Mouse (Mus musculus) midbrain, embryonic 10.5 days (tissue): ENCODE measurements around the gene Ddx1. TPM values are rescaled to one million over a fixed set of nuclear protein-coding genes. Genes with fewer than 3 reads are reported as not detected.
"Not testable (repeated sequence)": the region's sequence is repeated elsewhere in the genome, so short reads cannot be mapped to it uniquely, and the experiment has no call there.

ENCODE experiments used
- DNase-seq: peaks from one replicate; pipeline ENCODE4 v3.0.0-alpha.2; 2017; ENCODE audit warnings: low spot score
- H3K27ac ChIP-seq: fragments of 300-500 bp; sonication (generic); replicated peaks from 2 replicates; pipeline ENCODE4 v1.5.1; 2016; ENCODE audit warnings: mild to moderate bottlenecking
- H3K27me3 ChIP-seq: fragments of 300-500 bp; sonication (generic); 2 replicates; pipeline ENCODE4 v1.6.1; 2016; ENCODE audit warnings: low read depth, mild to moderate bottlenecking; ENCODE audit not compliant: poor library complexity, severe bottlenecking
- H3K36me3 ChIP-seq: fragments of 300-500 bp; sonication (generic); 2 replicates; pipeline ENCODE4 v1.6.1; 2016; ENCODE audit warnings: mild to moderate bottlenecking, moderate library complexity
- H3K4me1 ChIP-seq: fragments of 300-500 bp; sonication (generic); 2 replicates; pipeline ENCODE4 v1.6.1; 2016
- H3K4me3 ChIP-seq: fragments of 300-500 bp; sonication (generic); 2 replicates; pipeline ENCODE4 v1.5.1; 2016; ENCODE audit warnings: mild to moderate bottlenecking, moderate library complexity
- H3K9me3 ChIP-seq: fragments of 300-500 bp; sonication (generic); replicated peaks from 2 replicates; pipeline ENCODE4 v1.6.1; 2016; ENCODE audit warnings: mild to moderate bottlenecking
- WGBS: fragments of 180-500 bp; shearing (Covaris S2); methylation state at CpG from one replicate; pipeline ENCODE4 v1.1.7; 2016; 5-methylcytosine and 5-hydroxymethylcytosine counted together
- polyA plus RNA-seq: library from polyadenylated mRNA; unstranded; fragments of >200 nt; fragmentation: Nextera tagmentation; extraction: Ambion mirVana; gene quantifications from 2 replicates; pipeline ENCODE4 v1.2.1, GENCODE M21; 2016

The Ddx1 gene
- polyA plus RNA-seq, 1 experiment from 2014 or later, result 194 TPM

DNA sequence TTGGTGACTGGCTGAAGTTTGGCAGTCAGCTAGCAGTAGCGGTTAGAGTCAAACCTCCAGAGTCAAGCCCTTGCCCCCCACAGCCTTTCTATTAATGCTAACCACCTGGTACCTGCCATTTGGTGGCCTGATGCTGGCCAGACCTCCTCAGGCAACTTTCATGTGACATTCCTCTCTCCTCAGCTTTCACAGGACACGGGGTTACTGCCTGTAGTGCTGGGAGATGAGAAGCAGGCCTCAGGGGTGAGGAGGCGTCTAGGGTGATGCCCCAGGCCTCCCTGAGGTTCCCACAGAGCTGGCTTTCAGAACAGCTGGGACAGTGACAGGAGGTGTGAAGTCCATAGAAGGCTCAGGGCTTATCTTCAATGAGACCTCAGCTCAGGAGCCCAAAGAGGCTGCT is 50.9 kb downstream of the Ddx1 start:
- Histone ChIP-seq H3K4me1 (no peaks in the 10 kb centered on the region), H3K9me3 (no peaks in the 10 kb centered on the region), H3K4me3 (no peak overlapping the region), H3K27me3 (no peaks in the 10 kb centered on the region), H3K27ac (no peak overlapping the region), H3K36me3 (no peaks in the 10 kb centered on the region)
- no peak for DNase-seq
- 80% methylated on average over 3 of the region's 3 CpGs for WGBS

DNA sequence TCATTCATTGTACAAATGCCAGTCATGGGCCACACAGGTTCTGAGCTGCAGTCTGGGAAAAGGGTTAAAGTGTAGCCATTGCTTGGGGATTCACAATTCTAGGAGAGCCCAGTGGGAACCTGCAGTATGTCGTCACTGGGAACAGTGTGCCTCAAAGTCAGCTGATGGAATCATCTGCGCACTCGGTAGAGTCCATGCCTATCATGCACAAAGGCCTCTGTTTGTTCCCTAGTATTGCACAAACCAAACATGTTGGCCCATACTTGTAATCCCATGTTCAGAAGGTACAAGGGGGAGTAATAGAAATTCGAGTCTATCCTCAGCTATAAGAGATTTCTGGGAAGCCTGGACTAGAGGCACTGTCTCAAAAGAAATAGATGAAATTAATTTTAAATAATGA is 52.9 kb downstream of the Ddx1 start:
- Histone ChIP-seq H3K27ac (no peak overlapping the region), H3K36me3 (no peaks in the 10 kb centered on the region), H3K4me3 (no peak overlapping the region), H3K27me3 (no peaks in the 10 kb centered on the region), H3K9me3 (no peaks in the 10 kb centered on the region), H3K4me1 (no peaks in the 10 kb centered on the region)
- no peak for DNase-seq
- 86% methylated on average over 4 of the region's 4 CpGs for WGBS

DNA sequence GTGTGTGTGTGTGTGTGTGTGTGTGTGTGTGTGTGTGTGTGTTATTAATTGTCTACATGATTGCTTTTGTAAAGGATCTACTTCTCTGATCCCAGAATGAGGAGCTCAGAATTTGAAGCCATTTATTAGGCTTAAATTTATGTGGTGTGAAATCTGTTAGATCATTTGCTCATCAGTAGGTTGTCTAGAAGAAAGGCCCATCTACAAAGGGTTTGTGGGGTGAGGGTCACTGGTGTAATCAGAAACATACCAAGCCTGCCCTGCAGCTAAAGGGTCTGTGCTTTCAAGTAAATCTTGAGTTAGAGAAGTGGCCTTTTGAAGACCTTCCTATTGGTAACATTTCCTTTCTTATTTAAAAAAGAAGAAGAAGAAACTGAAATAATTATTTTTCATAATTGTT is 53.5 kb downstream of the Ddx1 start:
- no peak for DNase-seq
- Histone ChIP-seq H3K9me3 (no peaks in the 10 kb centered on the region), H3K4me3 (no peak overlapping the region), H3K27me3 (no peaks in the 10 kb centered on the region), H3K27ac (no peak overlapping the region), H3K36me3 (no peaks in the 10 kb centered on the region), H3K4me1 (no peaks in the 10 kb centered on the region)

DNA sequence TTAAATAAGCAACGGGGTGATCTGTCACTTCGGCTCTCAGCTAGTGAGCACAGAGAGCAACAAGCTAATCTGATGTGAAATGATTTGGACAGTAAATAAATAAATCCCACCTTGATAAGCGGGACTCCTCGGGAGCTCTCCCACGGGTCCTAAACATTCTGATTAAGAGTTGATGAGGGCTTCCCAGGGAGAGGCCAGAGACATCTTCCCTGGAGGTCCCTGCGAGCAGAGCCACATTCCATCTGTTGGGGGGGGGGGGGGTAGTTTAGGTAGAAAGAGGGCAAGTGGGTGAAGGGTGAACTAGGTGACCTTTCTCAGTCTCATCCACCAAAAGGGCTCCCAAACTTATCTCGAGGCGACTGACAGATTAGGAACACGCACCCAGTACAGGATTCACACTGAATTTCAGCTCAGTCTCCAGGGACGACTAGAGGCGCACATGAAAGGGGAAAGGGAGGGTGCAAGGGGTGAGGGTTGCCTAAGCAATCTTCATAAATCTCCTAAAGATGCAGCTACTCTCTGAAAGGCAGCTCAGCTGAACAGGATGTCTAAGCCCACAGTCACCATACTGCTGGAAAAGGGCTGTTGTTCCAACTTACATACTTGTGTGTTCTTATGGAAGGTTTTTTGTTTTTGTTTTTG is 60.8 kb downstream of the Ddx1 start:
- no peaks in the 10 kb centered on the region for H3K27me3 ChIP-seq
- H3K27ac ChIP-seq, result no peak overlapping the region
- H3K9me3 ChIP-seq, result no peaks in the 10 kb centered on the region
- H3K4me1 ChIP-seq, result peaks cover 6% of the 10 kb centered on the region
- 67% methylated on average over 11 of the region's 11 CpGs for WGBS
- H3K36me3 ChIP-seq, result no peaks in the 10 kb centered on the region
- H3K4me3 ChIP-seq, result no peak overlapping the region
- DNase-seq, result no peak

DNA sequence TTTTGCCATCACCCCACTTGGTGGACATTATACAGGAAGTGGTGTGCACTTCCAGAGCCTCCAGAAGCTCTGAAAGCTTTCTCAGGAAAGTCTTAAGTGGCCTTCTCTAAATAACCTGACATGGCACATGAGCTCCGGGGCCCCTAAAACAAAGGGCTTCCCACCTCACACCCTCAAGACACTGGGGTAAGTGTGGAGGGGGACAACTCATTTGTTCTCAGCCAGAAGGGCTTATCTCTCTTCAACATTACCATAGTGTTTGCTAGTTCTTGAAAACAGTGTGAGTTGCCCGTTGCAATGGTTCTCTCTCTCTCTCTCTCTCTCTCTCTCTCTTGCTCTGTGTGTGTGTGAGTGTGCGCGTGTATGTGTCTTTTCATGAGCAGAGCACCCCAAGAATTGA is 62.8 kb downstream of the Ddx1 start:
- Histone ChIP-seq H3K27me3 (no peaks in the 10 kb centered on the region), H3K9me3 (no peaks in the 10 kb centered on the region), H3K27ac (no peak overlapping the region), H3K4me3 (no peak overlapping the region), H3K36me3 (no peaks in the 10 kb centered on the region), H3K4me1 (peaks cover 20% of the 10 kb centered on the region)
- no peak for DNase-seq
- WGBS, result 91% methylated on average over 4 of the region's 4 CpGs

DNA sequence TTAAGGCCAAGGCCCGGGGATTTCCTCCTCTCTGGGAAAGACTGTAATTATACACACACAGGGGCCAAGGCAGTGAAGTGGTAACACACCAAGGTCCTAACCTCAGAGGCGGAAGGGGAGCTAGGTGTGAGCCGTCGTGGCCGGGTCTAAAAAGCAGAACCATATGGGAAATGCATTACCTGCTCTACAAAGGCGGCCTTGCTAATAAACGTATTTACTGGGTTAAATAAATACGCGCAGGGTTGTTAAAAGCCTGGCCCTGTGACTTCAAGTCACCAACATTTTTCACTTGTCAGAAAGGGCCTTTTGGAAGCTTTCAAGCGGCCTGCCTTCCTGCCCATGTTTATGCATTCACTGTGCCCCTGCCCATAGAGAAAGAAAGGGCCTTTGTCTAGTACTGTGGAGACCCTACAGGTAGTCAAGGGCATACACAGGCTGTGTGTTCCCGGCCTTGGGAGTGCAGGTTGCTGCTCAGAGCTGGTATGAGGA is 64.1 kb downstream of the Ddx1 start:
- Histone ChIP-seq H3K36me3 (no peaks in the 10 kb centered on the region), H3K4me3 (no peak overlapping the region), H3K27me3 (no peaks in the 10 kb centered on the region), H3K4me1 (peaks cover 33% of the 10 kb centered on the region), H3K27ac (0 out of 2 replicates have a peak overlapping the region, but pooled peaks have one; percentile 39), H3K9me3 (no peaks in the 10 kb centered on the region)
- WGBS, result 79% methylated on average over 11 of the region's 11 CpGs
- DNase-seq, result no peak

DNA sequence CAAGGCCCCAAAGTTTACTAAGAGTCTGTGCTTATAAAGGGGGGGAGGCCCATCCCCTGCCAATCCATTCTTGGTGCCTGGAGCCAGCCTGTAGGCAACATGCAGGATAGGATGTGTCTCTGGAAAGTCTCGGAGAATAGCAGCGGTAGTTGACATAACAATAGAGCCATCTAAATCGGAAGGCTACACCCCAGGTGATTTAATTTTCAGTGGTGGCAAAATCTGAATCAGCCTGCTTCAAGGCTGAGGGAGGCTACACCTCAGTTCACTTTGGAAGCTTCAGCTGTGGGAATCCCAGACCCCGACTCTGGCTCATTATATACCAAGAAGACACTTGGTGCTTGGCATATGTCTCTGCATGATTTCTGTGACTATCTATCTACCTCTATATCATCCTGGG is 64.9 kb downstream of the Ddx1 start:
- not testable (repeated sequence) for H3K27me3 ChIP-seq, DNase-seq, H3K36me3 ChIP-seq, H3K9me3 ChIP-seq, H3K4me3 ChIP-seq
- 0 out of 2 replicates have a peak overlapping the region, but pooled peaks have one; percentile 39 for H3K27ac ChIP-seq
- WGBS, result 93% methylated on average over 4 of the region's 4 CpGs
- H3K4me1 ChIP-seq, result peaks cover 33% of the 10 kb centered on the region

DNA sequence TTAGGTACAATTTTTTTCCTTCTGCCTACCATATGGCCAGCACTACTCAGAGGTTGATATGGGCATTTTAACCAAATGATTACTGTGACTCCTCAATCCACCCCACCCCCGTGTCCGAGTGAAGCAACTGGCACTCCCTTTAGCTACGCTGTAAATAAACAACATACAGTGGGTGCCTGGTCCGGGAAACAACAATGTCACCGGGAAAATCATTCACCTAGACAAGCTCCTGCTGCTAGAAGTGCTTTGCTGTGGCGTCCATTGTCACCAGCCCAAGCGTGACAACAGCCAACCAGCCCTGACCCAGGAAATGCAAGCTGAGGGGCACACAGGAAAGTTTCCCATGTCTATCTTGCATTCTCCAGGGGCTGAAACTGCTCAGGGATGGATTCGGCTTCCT is 66.8 kb downstream of the Ddx1 start:
- WGBS, result 63% methylated on average over 8 of the region's 8 CpGs
- Histone ChIP-seq H3K9me3 (no peaks in the 10 kb centered on the region), H3K27me3 (no peaks in the 10 kb centered on the region), H3K4me1 (peaks cover 27% of the 10 kb centered on the region), H3K4me3 (no peak overlapping the region), H3K27ac (peak overlapping the region; percentile 69; the same call in 1 of the 2 replicates), H3K36me3 (no peaks in the 10 kb centered on the region)
- DNase-seq, result no peak

DNA sequence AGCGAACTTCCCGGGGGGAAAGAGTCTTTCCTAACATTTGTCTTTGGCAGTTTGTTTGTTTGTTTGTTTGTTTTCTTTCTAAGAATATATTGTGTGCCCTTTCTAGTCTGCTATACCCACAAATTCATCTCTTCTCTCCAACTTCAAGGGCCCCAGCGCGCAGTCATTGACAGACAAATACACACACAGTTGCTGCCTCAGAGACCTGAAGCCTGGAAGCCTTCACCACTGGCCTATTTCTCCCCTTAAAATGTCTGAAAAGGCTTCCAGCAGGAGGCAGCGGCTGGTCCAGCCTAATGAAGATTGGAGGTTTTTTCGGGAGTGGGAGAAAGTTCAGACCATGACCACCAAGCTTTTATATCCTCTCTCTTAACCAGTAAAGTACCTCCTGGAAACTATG is 67.3 kb downstream of the Ddx1 start:
- Histone ChIP-seq H3K9me3 (no peaks in the 10 kb centered on the region), H3K4me1 (peaks cover 30% of the 10 kb centered on the region), H3K36me3 (no peaks in the 10 kb centered on the region), H3K27ac (peak overlapping the region; percentile 69), H3K4me3 (no peak overlapping the region), H3K27me3 (no peaks in the 10 kb centered on the region)
- WGBS, result 83% methylated on average over 6 of the region's 6 CpGs
- DNase-seq, result no peak

DNA sequence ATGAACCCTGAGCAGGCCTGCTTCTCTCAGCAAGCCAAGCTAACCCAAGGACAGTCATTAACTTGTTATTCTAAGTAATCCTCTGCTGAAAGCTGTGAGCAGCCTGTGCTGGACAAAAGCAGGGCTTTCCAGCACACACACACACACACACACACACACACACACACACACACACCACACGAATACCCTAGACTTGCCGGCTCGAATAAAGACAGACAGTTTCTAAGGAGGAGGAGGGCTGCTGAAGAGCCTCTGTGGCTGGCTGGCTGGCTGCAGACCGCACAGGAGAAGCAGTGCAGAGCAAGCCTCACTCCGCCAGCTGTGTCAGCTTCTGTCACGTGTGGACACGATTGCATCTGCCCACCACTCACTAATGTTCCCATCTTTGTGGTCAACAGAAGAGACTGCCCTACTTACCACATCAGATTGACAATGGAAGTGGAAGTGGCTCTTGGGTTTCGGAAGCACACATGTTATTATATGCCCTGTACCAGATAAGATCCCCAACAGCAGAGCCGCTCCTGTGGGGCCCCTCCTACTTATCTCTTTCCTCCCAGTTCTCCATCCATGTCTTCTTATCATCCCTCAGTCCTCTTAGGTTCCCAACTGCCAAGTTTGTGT is 68.2 kb downstream of the Ddx1 start:
- Histone ChIP-seq H3K27ac (peak overlapping the region; percentile 69), H3K4me1 (peaks cover 38% of the 10 kb centered on the region), H3K27me3 (no peaks in the 10 kb centered on the region), H3K9me3 (no peaks in the 10 kb centered on the region), H3K36me3 (no peaks in the 10 kb centered on the region), H3K4me3 (no peak overlapping the region)
- 24% methylated on average over 9 of the region's 9 CpGs for WGBS
- DNase-seq, result peak; percentile 64

DNA sequence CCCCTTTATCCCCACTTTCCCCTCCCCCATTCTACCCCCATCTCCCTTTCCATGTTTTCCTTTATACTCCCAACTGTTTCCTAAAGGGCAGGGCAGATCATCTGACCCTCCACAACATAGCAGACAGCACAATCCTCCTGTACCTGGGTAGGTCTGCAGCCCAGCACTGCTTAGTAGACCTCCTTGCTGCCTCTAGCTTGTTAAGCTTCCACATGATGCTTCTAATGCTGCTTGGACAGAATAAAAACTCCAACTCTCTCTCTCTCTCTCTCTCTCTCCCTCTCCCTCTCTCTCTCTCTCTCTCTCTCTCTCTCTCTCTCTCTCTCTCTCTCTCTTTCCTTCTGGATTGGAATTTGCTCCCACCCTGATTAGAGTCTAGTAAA is 68.7 kb downstream of the Ddx1 start:
- no peaks in the 10 kb centered on the region for H3K36me3 ChIP-seq
- no peaks in the 10 kb centered on the region for H3K27me3 ChIP-seq
- H3K9me3 ChIP-seq, result no peaks in the 10 kb centered on the region
- no peak for DNase-seq
- peak overlapping the region; percentile 69 for H3K27ac ChIP-seq
- peaks cover 38% of the 10 kb centered on the region for H3K4me1 ChIP-seq
- no peak overlapping the region for H3K4me3 ChIP-seq

DNA sequence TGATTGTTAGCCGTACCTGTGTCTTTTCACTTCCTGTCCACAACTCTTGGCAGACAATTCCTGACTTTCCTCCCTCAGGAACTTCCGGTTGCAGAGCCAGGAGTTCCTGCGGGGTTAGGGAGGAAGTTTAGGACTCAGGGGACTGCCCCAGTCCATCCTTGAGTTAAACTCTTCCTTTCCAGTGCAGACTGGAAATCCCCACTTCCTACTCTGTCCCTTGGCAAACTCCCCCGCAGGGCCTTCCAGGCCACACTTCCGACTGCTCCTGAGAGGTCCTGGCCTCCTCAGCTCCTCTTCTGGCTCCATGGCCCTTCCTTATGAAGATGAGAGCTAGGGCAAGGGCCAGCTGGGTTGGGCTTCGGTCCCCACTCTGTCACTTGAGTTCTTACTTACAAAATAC is 71.4 kb downstream of the Ddx1 start:
- WGBS, result 74% methylated on average over 6 of the region's 6 CpGs
- Histone ChIP-seq H3K4me3 (no peak overlapping the region), H3K27ac (no peak overlapping the region), H3K9me3 (no peaks in the 10 kb centered on the region), H3K36me3 (no peaks in the 10 kb centered on the region), H3K4me1 (peaks cover 38% of the 10 kb centered on the region), H3K27me3 (no peaks in the 10 kb centered on the region)
- DNase-seq, result no peak

DNA sequence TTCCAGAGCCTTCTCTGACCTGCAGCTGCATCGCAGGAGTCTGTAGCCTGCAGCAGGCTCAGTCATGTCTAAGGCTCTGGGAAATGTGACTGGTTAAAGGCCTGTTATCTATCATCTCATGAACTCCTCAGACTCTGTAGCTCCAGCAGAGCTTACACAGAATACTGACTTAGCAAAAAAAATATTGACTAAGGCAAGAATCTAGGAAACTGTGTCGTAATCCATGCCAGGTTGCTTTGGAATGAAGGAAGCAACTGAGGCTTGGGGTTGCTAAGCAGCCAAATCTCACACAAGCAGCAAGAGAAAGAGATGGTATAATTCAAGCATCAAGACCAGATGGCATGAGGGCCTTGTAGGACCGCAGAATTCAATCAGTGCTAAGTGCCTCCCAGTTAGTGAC is 72.1 kb downstream of the Ddx1 start:
- Histone ChIP-seq H3K9me3 (no peaks in the 10 kb centered on the region), H3K27me3 (no peaks in the 10 kb centered on the region), H3K36me3 (no peaks in the 10 kb centered on the region), H3K4me3 (no peak overlapping the region), H3K27ac (peak overlapping the region; percentile 9; the same call in 1 of the 2 replicates), H3K4me1 (peaks cover 31% of the 10 kb centered on the region)
- 74% methylated on average over 3 of the region's 3 CpGs for WGBS
- no peak for DNase-seq
